Mouse (Mus musculus) embryonic facial prominence, embryonic 11.5 days (tissue): ENCODE results near the gene Golga5. TPM values are rescaled to one million over a fixed set of nuclear protein-coding genes. Genes with fewer than 3 reads are reported as not detected.
A peak's percentile ranks its signal among the peaks of the same experiment; 100 is the strongest.

ENCODE experiments used
- ATAC-seq: fragments of 200-750 bp; cut with Nextera tagmentation; replicated peaks from 2 replicates; pipeline ENCODE4 v1.8.0; 2017; ENCODE audit warnings: low read depth; ENCODE audit not compliant: insufficient number of reproducible peaks, low FRiP score, low TSS enrichment
- DNase-seq: peaks from one replicate; pipeline ENCODE4 v3.0.0-alpha.2; 2015; ENCODE audit warnings: low spot score
- H3K27ac ChIP-seq: fragments of 300-500 bp; sonication (generic); replicated peaks from 2 replicates; pipeline ENCODE4 v1.5.1; 2014; ENCODE audit warnings: mild to moderate bottlenecking, low read depth, low read length, control low read depth
- H3K27me3 ChIP-seq: fragments of 300-500 bp; sonication (generic); 2 replicates; pipeline ENCODE4 v1.6.1; 2014; ENCODE audit warnings: mild to moderate bottlenecking, low read length, moderate library complexity, mixed read lengths; ENCODE audit not compliant: control insufficient read depth, insufficient read depth
- H3K36me3 ChIP-seq: fragments of 300-500 bp; sonication (generic); replicated peaks from 2 replicates; pipeline ENCODE4 v1.6.1; 2014; ENCODE audit warnings: low read depth, mild to moderate bottlenecking, low read length, moderate library complexity, mixed read lengths; ENCODE audit not compliant: control insufficient read depth, insufficient read depth
- H3K4me1 ChIP-seq: fragments of 300-500 bp; sonication (generic); 2 replicates; pipeline ENCODE4 v1.6.1; 2014; ENCODE audit warnings: low read length, mixed read lengths; ENCODE audit not compliant: control insufficient read depth, insufficient read depth
- H3K4me2 ChIP-seq: fragments of 300-500 bp; sonication (generic); 2 replicates; pipeline ENCODE4 v1.6.1; 2014; ENCODE audit warnings: low read depth, mild to moderate bottlenecking, control low read depth, low read length, moderate library complexity
- H3K4me3 ChIP-seq: fragments of 300-500 bp; sonication (generic); 2 replicates; pipeline ENCODE4 v1.5.1; 2014; ENCODE audit warnings: low read depth, low read length, control low read depth
- H3K9ac ChIP-seq: fragments of 300-500 bp; sonication (generic); replicated peaks from 2 replicates; pipeline ENCODE4 v1.6.1; 2014; ENCODE audit warnings: mild to moderate bottlenecking, control low read depth, low read length
- H3K9me3 ChIP-seq: fragments of 300-500 bp; sonication (generic); replicated peaks from 2 replicates; pipeline ENCODE4 v1.6.1; 2016; ENCODE audit warnings: mild to moderate bottlenecking, low read length, inconsistent platforms, mixed read lengths; ENCODE audit not compliant: control insufficient read depth
- WGBS: fragments of 180-500 bp; shearing (Covaris S2); extraction: QIAGEN DNeasy Blood & Tissue Kit; methylation state at CpG from one replicate; pipeline ENCODE4 v1.1.7; 2014; 5-methylcytosine and 5-hydroxymethylcytosine counted together
- polyA plus RNA-seq: library from polyadenylated mRNA; unstranded; fragments of >200 nt; fragmentation: Nextera tagmentation; extraction: Ambion mirVana; gene quantifications from 2 replicates; pipeline ENCODE4 v1.2.1, GENCODE M21; 2014

Golga5 gene
- polyA plus RNA-seq, 1 experiment from 2014 or later, result 38.3 TPM

DNA sequence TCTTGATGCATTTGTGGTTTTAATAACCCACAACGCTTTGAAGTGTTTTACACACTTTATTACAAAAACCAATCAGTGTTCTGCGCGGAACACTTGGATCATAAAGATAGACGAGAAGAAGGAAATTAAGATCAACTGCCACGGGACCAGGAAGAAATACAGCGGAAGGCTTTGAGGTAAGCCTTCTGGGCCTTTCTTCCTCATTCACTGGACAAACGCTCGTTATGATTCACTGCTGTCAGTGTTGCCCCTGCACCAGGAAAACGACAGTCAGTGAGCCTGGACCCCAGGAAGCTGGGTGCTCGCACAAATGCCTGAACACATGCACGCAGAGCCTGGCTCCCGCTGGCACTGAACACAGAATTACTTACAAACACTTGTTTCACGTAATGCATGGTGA is 48.7 kb downstream of the Golga5 start:
- 86% methylated on average over 13 of the region's 13 CpGs for WGBS

DNA sequence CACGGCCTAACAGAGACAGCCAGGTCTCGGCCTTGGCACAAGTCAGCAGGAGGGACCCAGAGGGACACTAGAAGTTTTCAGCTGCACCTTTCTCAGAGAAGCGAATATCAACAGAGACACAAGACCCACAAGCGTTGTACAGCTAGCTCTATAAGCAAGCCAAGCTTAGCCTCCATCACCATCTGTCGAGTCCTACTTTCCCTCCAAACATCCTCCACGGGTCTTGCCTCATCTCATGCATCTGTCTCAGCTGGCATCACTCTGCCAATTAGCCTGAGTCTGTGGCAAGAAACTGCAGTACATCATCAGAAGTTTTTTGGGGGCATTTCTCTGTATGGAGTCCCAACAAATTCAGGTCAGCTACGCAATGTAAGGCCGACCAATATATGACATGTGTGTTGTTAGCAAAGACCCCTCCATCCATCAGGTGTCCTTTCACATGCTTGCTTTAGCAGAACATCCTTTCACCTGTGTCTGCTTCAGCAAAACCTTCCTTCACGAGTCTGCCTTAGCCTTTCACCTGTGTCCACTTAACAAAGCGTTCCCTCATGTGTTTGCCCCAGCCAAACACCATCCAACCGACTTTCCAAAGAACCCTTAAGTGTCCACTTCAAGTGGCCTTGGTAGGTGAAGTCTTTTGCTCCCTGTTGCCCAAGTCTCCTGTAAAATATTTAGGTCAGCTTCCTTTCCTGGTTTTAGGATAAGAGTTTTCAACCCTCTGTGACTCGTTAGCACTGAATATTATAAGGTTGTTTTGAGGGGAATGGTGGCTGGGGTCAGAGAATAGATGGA is 51.2 kb downstream of the Golga5 start:
- Histone ChIP-seq H3K9ac (no peak overlapping the region), H3K36me3 (no peaks in the 10 kb centered on the region), H3K27ac (no peak overlapping the region), H3K4me2 (no peak overlapping the region), H3K27me3 (no peaks in the 10 kb centered on the region), H3K9me3 (no peaks in the 10 kb centered on the region), H3K4me3 (no peak overlapping the region), H3K4me1 (no peaks in the 10 kb centered on the region)
- ATAC-seq, result no peak
- 90% methylated on average over 12 of the region's 12 CpGs for WGBS
- DNase-seq, result no peak

More for the DNA sequence above, 48.7 kb downstream of the Golga5 start:
- Histone ChIP-seq H3K9ac (no peak overlapping the region), H3K4me1 (no peaks in the 10 kb centered on the region), H3K4me3 (no peak overlapping the region), H3K27me3 (no peaks in the 10 kb centered on the region), H3K27ac (no peak overlapping the region), H3K36me3 (no peaks in the 10 kb centered on the region), H3K9me3 (no peaks in the 10 kb centered on the region), H3K4me2 (no peak overlapping the region)
- no peak for DNase-seq
- no peak for ATAC-seq

DNA sequence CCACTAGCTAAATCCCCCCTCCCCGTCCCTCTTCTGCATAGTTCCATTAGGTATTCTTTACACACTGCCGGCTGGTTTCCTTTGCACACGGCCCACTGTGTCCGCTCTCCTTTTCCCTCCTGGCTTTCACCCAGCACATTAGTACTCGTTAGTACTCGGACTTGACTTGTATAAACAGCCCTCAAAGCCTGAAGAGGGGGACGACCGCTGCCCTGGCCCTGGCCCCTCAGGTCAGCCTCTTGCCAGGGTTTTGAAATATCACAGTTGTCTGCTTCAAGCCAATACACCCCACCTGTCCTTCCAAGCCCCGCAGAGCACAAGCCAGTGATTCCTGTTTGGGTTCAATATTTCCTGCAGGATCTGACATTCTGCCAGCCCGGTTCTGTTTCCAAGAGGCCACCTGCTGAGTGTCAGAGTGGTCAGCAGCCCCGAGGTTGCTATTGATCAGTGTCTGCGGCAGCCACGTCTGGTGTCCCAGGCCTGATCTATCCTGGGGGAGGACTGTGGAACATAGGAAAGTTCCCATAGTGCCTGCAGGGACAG is 52.9 kb downstream of the Golga5 start:
- DNase-seq (no peak), ATAC-seq (no peak)
- H3K27me3 ChIP-seq, result no peaks in the 10 kb centered on the region
- no peak overlapping the region for H3K27ac ChIP-seq
- H3K4me2 ChIP-seq, result no peak overlapping the region
- no peaks in the 10 kb centered on the region for H3K9me3 ChIP-seq
- 48% methylated on average over 13 of the region's 13 CpGs for WGBS
- H3K4me1 ChIP-seq, result no peaks in the 10 kb centered on the region
- no peak overlapping the region for H3K4me3 ChIP-seq
- H3K36me3 ChIP-seq, result no peaks in the 10 kb centered on the region
- no peak overlapping the region for H3K9ac ChIP-seq

DNA sequence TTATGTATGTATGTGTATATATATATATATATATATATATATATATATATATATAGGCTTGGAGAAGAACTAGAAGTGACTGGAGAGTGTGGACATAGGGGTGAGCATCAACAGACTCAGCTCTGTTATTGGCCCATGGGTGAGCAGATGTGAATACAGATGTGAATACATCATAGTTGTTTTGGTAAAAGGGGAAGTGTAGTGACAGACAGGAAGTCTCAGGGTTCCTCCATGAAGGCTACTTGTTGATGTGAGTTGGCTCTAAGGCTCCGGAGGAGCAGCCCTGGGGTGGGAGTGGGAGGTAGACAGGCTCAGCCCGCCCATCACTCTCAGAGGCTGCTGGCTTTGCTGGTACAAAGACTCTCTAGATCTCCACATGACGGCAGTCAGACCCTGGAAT is 55.3 kb downstream of the Golga5 start:
- ATAC-seq, result no peak; the same call in 1 of the 2 replicates
- H3K9ac ChIP-seq, result no peak overlapping the region
- no peak overlapping the region for H3K4me2 ChIP-seq
- no peak overlapping the region for H3K4me3 ChIP-seq
- no peaks in the 10 kb centered on the region for H3K36me3 ChIP-seq
- H3K9me3 ChIP-seq, result no peaks in the 10 kb centered on the region
- 69% methylated on average over 3 of the region's 3 CpGs for WGBS
- no peaks in the 10 kb centered on the region for H3K27me3 ChIP-seq
- no peaks in the 10 kb centered on the region for H3K4me1 ChIP-seq
- no peak overlapping the region for H3K27ac ChIP-seq
- no peak for DNase-seq

DNA sequence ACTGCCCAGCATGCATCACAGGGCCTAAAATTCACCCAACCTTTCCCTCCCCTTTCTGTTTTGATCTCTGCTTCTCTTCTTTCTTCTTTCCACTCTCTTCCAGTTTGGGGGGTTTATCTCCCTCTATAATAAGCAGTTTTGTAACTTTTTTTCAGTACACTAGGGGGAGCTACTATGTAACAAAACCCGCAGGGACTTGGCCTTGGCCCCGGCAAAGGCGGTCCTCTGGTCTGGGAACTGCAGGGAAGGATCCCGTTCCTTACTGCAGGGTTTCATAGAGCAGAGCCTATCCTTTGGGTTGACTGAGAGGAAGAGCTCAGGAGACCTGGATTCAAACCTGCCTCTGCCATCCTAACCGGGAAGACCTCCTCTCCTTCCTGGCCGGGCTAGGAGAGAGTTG is 55.8 kb downstream of the Golga5 start:
- no peak for ATAC-seq
- H3K4me3 ChIP-seq, result no peak overlapping the region
- H3K4me1 ChIP-seq, result no peaks in the 10 kb centered on the region
- H3K36me3 ChIP-seq, result no peaks in the 10 kb centered on the region
- no peaks in the 10 kb centered on the region for H3K9me3 ChIP-seq
- 20% methylated on average over 6 of the region's 6 CpGs for whole genome bisulfite sequencing
- no peak overlapping the region for H3K27ac ChIP-seq
- H3K4me2 ChIP-seq, result no peak overlapping the region
- DNase-seq, result peak; percentile 63
- no peak overlapping the region for H3K9ac ChIP-seq
- H3K27me3 ChIP-seq, result no peaks in the 10 kb centered on the region

DNA sequence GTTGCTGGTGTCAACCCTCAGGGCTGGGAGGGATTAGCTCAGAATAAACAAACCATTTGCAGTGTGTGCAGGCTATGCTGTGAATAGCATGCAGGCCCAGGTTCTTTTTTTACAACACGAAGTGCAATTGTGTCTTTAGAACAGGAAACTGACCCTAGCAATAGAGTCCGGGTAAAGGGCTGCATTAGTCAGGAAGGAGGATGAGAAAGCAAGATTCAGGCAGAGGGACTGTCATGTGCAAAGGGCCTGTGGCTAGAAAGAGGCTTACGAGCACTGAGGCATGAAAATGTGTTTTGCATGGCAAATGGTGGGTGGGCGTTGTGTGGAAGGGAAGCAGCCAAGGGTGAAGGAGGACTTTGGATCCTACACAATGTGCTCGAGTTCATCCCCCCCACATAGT is 59.1 kb downstream of the Golga5 start:
- 71% methylated on average over 5 of the region's 5 CpGs for WGBS
- DNase-seq, result no peak
- H3K27ac ChIP-seq, result no peak overlapping the region
- H3K36me3 ChIP-seq, result no peaks in the 10 kb centered on the region
- H3K27me3 ChIP-seq, result no peaks in the 10 kb centered on the region
- ATAC-seq, result no peak
- no peak overlapping the region for H3K4me3 ChIP-seq
- no peaks in the 10 kb centered on the region for H3K9me3 ChIP-seq
- H3K4me2 ChIP-seq, result no peak overlapping the region
- H3K4me1 ChIP-seq, result no peaks in the 10 kb centered on the region
- H3K9ac ChIP-seq, result no peak overlapping the region

DNA sequence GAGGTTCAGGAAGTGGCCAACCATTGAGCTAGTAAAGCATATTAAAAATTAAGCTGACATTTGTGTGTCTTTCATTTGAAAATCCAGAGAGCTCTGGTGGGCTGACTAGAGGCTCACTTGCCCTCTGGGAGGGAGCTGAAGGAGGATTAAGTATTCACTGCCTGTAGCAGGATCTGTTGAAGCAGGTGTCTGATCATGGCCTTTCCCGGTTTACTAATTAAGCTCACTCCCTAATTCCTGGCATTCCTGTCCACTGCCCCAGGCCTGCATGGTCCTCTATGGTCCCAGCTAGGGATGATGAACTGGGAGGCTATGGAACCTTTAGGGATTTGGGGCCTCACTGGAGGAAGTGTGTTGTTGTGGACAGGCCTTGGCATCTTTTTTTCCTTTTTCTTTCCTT is 66.9 kb downstream of the Golga5 start:
- Histone ChIP-seq H3K27me3 (no peaks in the 10 kb centered on the region), H3K4me3 (no peak overlapping the region), H3K27ac (no peak overlapping the region), H3K9me3 (no peaks in the 10 kb centered on the region), H3K4me2 (no peak overlapping the region), H3K36me3 (no peaks in the 10 kb centered on the region), H3K4me1 (no peaks in the 10 kb centered on the region), H3K9ac (no peak overlapping the region)
- ATAC-seq, result no peak
- 57% methylated on average over 1 of the region's 1 CpGs for WGBS
- no peak for DNase-seq

DNA sequence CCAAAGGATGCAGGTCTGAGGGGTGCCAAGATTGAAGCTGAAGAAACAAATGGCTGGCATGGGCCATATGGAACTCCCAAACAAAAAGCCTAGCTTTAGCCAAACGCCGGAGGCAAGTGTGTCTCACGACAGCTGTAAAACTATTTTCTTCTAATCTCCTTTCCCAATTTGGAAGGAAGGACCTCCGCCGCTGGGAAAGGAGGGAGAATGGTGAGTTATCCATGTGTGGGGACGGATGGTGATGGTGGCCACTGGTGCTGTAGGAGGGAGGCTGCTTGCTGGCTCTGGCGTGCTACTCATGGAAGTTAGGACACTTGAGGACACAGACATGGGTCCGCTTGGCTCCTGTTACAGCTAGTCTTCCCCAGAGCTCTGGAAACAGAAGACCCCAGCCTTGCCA is 71.3 kb downstream of the Golga5 start:
- no peak overlapping the region for H3K4me3 ChIP-seq
- no peaks in the 10 kb centered on the region for H3K27me3 ChIP-seq
- no peak overlapping the region for H3K4me2 ChIP-seq
- no peaks in the 10 kb centered on the region for H3K9me3 ChIP-seq
- DNase-seq (no peak), ATAC-seq (no peak)
- H3K27ac ChIP-seq, result no peak overlapping the region
- no peaks in the 10 kb centered on the region for H3K4me1 ChIP-seq
- WGBS, result 87% methylated on average over 8 of the region's 8 CpGs
- H3K9ac ChIP-seq, result no peak overlapping the region
- H3K36me3 ChIP-seq, result no peaks in the 10 kb centered on the region
